Mouse (Mus musculus): ENCODE results near the gene Olfr288. TPM values are rescaled to one million over a fixed set of nuclear protein-coding genes. Genes with fewer than 3 reads are reported as not detected.

Olfr288 gene
- polyA plus RNA-seq, 1 experiment: not detected

DNA sequence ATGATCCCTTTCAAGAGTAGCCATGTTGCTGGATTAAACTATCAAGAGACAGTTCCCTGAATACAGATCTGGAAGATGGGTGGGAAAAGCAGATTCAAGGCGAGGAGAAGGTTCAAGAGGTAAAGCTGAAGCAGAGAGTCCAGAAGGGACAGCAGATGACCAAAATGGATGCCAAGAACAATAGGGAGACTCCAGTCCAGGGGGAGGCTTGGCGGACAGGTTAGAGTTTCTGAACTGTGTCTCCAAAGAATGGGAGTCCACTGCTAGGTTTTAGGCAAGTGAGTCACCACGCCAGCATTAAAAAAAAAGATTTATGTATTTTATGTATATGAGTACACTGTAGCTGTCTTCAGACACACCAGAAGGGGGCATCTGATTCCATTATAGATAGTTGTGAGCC is 40.7 kb downstream of the Olfr288 start:
- TF ChIP-seq CTCF (IDR thresholded peaks at IDR 0.05; ENCODE audit: insufficient read depth, low read length) (no peak), POLR2A (IDR thresholded peaks at IDR 0.05; ENCODE audit: borderline replicate concordance, extremely low read depth, low read depth, low read length) (no peak)
- Histone ChIP-seq H3K4me1 (ENCODE audit: control insufficient read depth, insufficient read depth, low read length) (no peaks in the 10 kb centered on the region; the same call in 1 of the 2 replicates), H3K4me3 (replicated peaks; ENCODE audit: extremely low read depth, low read depth, low read length) (no peak overlapping the region)
- WGBS: 78% methylated on average over 3 of the region's 3 CpGs
- no peak for DNase-seq

GRCm38 (mm10) chr15:98154146-98154545 is 41.2 kb downstream of the Olfr288 start:
- WGBS: 66% methylated on average over 4 of the region's 4 CpGs
- no peak overlapping the region for H3K4me3 ChIP-seq (replicated peaks; ENCODE audit: extremely low read depth, low read depth, low read length)
- no peak for DNase-seq
- H3K4me1 ChIP-seq (ENCODE audit: control insufficient read depth, insufficient read depth, low read length): no peaks in the 10 kb centered on the region; the same call in 1 of the 2 replicates
- TF ChIP-seq POLR2A (IDR thresholded peaks at IDR 0.05; ENCODE audit: borderline replicate concordance, extremely low read depth, low read depth, low read length): no peak
- no peak for TF ChIP-seq CTCF (IDR thresholded peaks at IDR 0.05; ENCODE audit: insufficient read depth, low read length)

DNA sequence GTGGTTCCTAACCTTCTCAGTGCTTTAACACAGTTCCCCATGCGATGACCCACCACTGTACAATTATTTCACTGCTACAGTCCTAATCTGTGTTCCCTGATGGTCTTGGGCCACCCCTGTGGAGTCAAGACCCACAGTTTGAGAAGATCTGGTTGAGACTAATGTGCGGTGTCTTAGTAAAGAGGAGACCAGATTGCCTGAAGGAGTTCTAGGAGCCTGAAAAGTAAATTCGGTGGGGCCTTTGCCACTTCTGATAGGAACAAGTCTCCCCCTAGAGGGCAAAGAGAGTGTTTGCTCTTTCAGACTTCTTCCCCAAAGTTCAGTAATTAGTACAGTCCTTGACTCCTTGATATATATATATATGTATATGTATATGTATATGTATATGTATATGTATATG is 41.7 kb downstream of the Olfr288 start:
- peak; percentile 30; the same call in 1 of the 2 replicates for TF ChIP-seq CTCF (IDR thresholded peaks at IDR 0.05; ENCODE audit: insufficient read depth, low read length)
- no peak for TF ChIP-seq POLR2A (IDR thresholded peaks at IDR 0.05; ENCODE audit: borderline replicate concordance, extremely low read depth, low read depth, low read length)
- Histone ChIP-seq H3K4me1 (ENCODE audit: control insufficient read depth, insufficient read depth, low read length) (no peaks in the 10 kb centered on the region; the same call in 1 of the 2 replicates), H3K4me3 (replicated peaks; ENCODE audit: extremely low read depth, low read depth, low read length) (no peak overlapping the region)
- WGBS: 33% methylated on average over 3 of the region's 3 CpGs
- DNase-seq: no peak

DNA sequence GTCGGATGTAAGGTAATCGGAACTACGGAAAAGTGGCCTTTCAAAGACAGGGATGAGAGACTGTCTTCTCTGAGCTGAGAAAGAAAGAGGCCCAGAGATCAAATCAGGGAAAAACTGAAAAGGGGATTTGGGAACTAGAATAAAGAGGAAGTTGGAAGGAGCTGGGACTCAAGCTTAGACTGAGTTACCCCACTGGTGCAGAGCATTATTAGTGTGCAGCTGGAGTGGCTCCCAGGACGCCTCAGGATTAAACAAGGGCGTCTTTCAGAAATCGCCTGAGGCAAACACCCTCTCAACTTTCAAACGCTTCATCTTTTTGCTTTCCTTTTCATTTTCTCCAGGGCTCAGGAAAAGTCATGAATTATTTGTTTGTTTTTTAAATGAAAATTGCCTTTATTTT is 42.4 kb downstream of the Olfr288 start:
- 71% methylated on average over 7 of the region's 7 CpGs for WGBS
- H3K4me1 ChIP-seq (ENCODE audit: control insufficient read depth, insufficient read depth, low read length): no peaks in the 10 kb centered on the region; the same call in 1 of the 2 replicates
- TF ChIP-seq POLR2A (IDR thresholded peaks at IDR 0.05; ENCODE audit: borderline replicate concordance, extremely low read depth, low read depth, low read length): no peak
- no peak for TF ChIP-seq CTCF (IDR thresholded peaks at IDR 0.05; ENCODE audit: insufficient read depth, low read length)
- no peak for DNase-seq
- H3K4me3 ChIP-seq (replicated peaks; ENCODE audit: extremely low read depth, low read depth, low read length): no peak overlapping the region

DNA sequence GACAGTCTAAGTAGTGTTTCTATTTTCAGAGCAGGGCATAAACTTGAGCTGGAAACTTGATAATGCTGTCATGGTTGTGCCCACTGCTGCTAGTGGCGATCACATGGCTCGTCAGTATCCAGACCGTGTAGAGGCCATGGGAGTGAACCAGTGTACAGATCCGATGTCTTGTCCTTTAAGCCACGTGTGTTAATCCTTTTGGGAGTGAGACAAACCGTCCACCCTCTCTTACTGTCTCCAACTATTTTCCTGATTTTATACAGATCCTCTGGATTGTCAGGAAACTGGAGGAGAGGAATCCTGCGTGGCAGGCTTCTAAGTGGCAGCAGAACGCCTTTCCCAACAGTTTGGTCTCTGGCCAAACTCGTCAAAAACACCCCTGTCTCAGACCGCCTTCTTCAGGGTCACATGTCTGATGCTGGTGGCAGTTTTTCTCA is 46.2 kb downstream of the Olfr288 start:
- Histone ChIP-seq H3K4me1 (ENCODE audit: control insufficient read depth, insufficient read depth, low read length) (peaks cover 8% of the 10 kb centered on the region), H3K4me3 (replicated peaks; ENCODE audit: extremely low read depth, low read depth, low read length) (no peak overlapping the region)
- TF ChIP-seq CTCF (IDR thresholded peaks at IDR 0.05; ENCODE audit: insufficient read depth, low read length) (no peak), POLR2A (IDR thresholded peaks at IDR 0.05; ENCODE audit: borderline replicate concordance, extremely low read depth, low read depth, low read length) (no peak)
- WGBS: 48% methylated on average over 10 of the region's 10 CpGs
- DNase-seq: no peak

DNA sequence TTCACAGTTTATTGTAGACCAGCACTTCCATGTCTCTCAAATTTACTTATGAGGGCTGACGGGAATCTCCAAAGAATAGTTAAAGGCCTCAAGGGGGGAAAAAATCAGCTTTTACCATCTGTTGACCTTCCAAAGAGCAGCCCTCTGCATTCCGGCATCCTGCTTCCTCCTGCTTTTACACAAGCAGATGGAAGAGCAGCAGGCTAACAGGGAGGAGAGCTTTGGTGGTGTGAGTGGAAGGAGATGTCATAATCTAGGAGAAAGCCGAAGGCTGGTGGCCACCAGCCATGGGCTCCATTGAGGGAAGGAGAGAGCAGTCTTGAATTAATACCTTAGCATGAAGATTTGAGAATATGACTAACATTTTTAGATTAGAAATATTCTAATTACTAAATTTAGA is 47.0 kb downstream of the Olfr288 start:
- H3K4me1 ChIP-seq (ENCODE audit: control insufficient read depth, insufficient read depth, low read length): peaks cover 8% of the 10 kb centered on the region
- no peak for TF ChIP-seq CTCF (IDR thresholded peaks at IDR 0.05; ENCODE audit: insufficient read depth, low read length)
- TF ChIP-seq POLR2A (IDR thresholded peaks at IDR 0.05; ENCODE audit: borderline replicate concordance, extremely low read depth, low read depth, low read length): no peak
- WGBS: 61% methylated on average over 3 of the region's 3 CpGs
- no peak overlapping the region for H3K4me3 ChIP-seq (replicated peaks; ENCODE audit: extremely low read depth, low read depth, low read length)
- DNase-seq: no peak

DNA sequence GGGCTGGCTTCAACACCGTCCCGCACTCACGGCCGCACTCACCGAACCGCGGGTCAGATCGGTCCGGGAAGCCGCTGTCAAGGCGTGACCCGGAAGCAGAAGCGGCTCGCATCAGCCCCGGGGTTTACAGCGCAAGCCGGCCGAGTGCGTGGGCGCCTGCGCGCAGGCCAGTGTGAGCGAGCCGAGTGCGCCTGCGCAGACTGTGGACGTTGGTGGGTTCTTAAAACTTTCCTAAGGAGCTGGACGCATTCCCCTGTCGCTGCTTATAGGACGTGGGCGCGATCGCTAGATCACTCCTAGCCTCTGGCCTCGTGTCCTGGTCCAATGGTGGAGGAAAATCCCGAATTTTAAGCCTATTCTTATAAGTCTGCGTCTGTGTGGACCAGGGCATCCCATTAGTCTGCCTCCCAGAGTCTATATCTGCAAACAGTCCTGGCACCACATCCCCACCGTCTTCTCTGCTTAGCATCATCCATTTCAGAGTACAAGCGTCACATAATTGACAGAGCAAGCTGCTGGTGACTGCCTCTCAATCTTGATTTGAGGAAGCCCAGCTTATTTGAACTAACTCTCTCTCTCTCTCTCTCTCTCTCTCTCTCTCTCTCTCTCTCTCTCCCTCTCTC is 49.7 kb downstream of the Olfr288 start:
- WGBS: 1% methylated on average over 38 of the region's 38 CpGs
- TF ChIP-seq POLR2A (IDR thresholded peaks at IDR 0.05; ENCODE audit: borderline replicate concordance, extremely low read depth, low read depth, low read length) (peak; percentile 76; the same call in 1 of the 2 replicates), CTCF (IDR thresholded peaks at IDR 0.05; ENCODE audit: insufficient read depth, low read length) (no peak)
- DNase-seq: peak; percentile 86

DNA sequence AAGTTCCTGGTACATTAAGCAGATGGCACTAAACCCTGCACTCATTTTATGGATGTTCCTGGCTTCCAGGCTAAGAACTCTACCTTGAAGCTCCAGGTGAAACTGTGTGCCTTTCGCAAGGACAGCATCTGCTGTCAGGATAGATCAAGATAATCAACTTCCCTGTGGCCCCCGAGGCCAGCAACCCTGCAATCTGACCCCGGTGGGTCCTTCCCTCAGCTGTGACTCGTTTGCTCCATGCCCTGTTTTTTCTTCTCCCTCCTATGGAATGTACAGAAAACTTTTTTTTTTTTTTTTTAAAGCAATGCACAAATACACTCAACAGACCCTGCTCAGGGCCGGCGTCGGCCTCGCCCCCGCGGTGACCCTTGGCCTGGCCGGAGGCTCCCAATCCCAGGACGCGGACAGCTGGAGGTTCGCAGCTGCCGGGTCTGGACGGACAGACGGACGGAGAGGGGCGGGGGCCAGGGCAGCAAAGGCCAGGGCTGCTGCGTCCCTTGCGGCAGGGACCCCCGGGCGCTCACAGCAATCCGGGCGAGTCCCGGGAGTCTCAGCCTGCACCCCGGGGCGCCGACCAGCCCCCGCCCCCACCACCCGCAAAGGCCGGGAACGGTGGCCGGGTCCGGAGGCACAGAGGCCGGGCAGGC is 50.4 kb downstream of the Olfr288 start:
- H3K4me1 ChIP-seq (ENCODE audit: control insufficient read depth, insufficient read depth, low read length): peaks cover 8% of the 10 kb centered on the region
- 1% methylated on average over 36 of the region's 36 CpGs for WGBS

More for the DNA sequence above, 49.7 kb downstream of the Olfr288 start:
- Histone ChIP-seq H3K4me1 (ENCODE audit: control insufficient read depth, insufficient read depth, low read length) (peaks cover 8% of the 10 kb centered on the region), H3K4me3 (replicated peaks; ENCODE audit: extremely low read depth, low read depth, low read length) (peak overlapping the region; percentile 76)

GRCm38 (mm10) chr15:98142515-98142914 is 52.8 kb downstream of the Olfr288 start:
- WGBS: 87% methylated on average over 10 of the region's 10 CpGs
- Histone ChIP-seq H3K4me3 (replicated peaks; ENCODE audit: extremely low read depth, low read depth, low read length) (no peak overlapping the region), H3K4me1 (ENCODE audit: control insufficient read depth, insufficient read depth, low read length) (peaks cover 8% of the 10 kb centered on the region)
- DNase-seq: no peak
- TF ChIP-seq CTCF (IDR thresholded peaks at IDR 0.05; ENCODE audit: insufficient read depth, low read length) (no peak), POLR2A (IDR thresholded peaks at IDR 0.05; ENCODE audit: borderline replicate concordance, extremely low read depth, low read depth, low read length) (no peak)

More for the DNA sequence above, 50.4 kb downstream of the Olfr288 start:
- no peak for TF ChIP-seq CTCF (IDR thresholded peaks at IDR 0.05; ENCODE audit: insufficient read depth, low read length)
- no peak for TF ChIP-seq POLR2A (IDR thresholded peaks at IDR 0.05; ENCODE audit: borderline replicate concordance, extremely low read depth, low read depth, low read length)
- H3K4me3 ChIP-seq (replicated peaks; ENCODE audit: extremely low read depth, low read depth, low read length): peak overlapping the region; percentile 76
- no peak for DNase-seq

DNA sequence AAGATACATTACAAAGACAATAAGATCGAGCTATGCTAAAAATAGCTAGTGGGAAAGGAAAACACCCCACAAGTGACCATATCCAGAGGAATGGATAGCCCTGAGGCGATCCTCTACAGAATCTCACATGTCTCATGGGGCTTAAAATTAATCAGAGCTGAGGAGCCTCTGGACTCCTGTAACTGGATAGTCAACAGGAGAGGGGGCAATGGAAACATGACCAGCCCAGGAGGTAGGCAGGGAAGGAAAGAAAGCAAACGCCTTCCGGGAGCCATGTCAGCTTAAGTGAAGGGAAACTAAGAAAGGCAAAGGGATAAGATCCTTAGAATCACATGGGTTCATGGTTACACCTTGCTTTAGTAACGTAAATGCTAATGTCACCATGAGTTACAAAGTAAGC is 54.5 kb downstream of the Olfr288 start:
- DNase-seq: no peak
- TF ChIP-seq CTCF (IDR thresholded peaks at IDR 0.05; ENCODE audit: insufficient read depth, low read length) (no peak), POLR2A (IDR thresholded peaks at IDR 0.05; ENCODE audit: borderline replicate concordance, extremely low read depth, low read depth, low read length) (no peak)
- WGBS: 86% methylated on average over 5 of the region's 5 CpGs
- H3K4me3 ChIP-seq (replicated peaks; ENCODE audit: extremely low read depth, low read depth, low read length): no peak overlapping the region
- peaks cover 7% of the 10 kb centered on the region for H3K4me1 ChIP-seq (ENCODE audit: control insufficient read depth, insufficient read depth, low read length)

Data from lung, adult 2 months (tissue).